Mouse (Mus musculus): Measurements from ENCODE around the gene Pank2. TPM values are rescaled to one million over a fixed set of nuclear protein-coding genes. Genes with fewer than 3 reads are reported as not detected.
"Not testable (repeated sequence)": the region's sequence is repeated elsewhere in the genome, so short reads cannot be mapped to it uniquely, and the experiment has no call there.

Gene Pank2
- polyA plus RNA-seq, 1 experiment from 2014 or later = 38.9 TPM

- H3K4me1 ChIP-seq = peaks cover 39% of the 10 kb centered on the region
- DNase-seq (ENCODE audit: extremely low spot score, low spot score) = no peak
- peak overlapping the region; percentile 83 for H3K4me3 ChIP-seq
- 85% methylated on average over 6 of the region's 6 CpGs for WGBS
- no peak overlapping the region for H3K27ac ChIP-seq
- no peaks in the 10 kb centered on the region for H3K9me3 ChIP-seq
- no peaks in the 10 kb centered on the region for H3K27me3 ChIP-seq (ENCODE audit: poor library complexity, severe bottlenecking)
- H3K36me3 ChIP-seq (replicated peaks) = peaks cover 20% of the 10 kb centered on the region
Measured at GRCm38 (mm10) chr2:131264027-131264426, 1.7 kb downstream of the Pank2 start.

GRCm38 (mm10) chr2:131265056-131265455, 2.8 kb downstream of the Pank2 start:
- H3K4me3 ChIP-seq = peak overlapping the region; percentile 83; the same call in 1 of the 2 replicates
- peaks cover 39% of the 10 kb centered on the region for H3K4me1 ChIP-seq
- 84% methylated on average over 2 of the region's 2 CpGs for WGBS
- H3K36me3 ChIP-seq (replicated peaks) = peaks cover 31% of the 10 kb centered on the region
- no peaks in the 10 kb centered on the region for H3K27me3 ChIP-seq (ENCODE audit: poor library complexity, severe bottlenecking)
- no peak overlapping the region for H3K27ac ChIP-seq
- H3K9me3 ChIP-seq = no peaks in the 10 kb centered on the region
- DNase-seq (ENCODE audit: extremely low spot score, low spot score) = no peak

- Histone ChIP-seq H3K4me1 (no peaks in the 10 kb centered on the region), H3K9me3 (no peaks in the 10 kb centered on the region), H3K27me3 (ENCODE audit: poor library complexity, severe bottlenecking) (no peaks in the 10 kb centered on the region), H3K27ac (no peak overlapping the region), H3K4me3 (no peak overlapping the region), H3K36me3 (replicated peaks) (peaks cover 89% of the 10 kb centered on the region)
- no peak for DNase-seq (ENCODE audit: extremely low spot score, low spot score)
- WGBS = 95% methylated on average over 3 of the region's 3 CpGs
Measured at GRCm38 (mm10) chr2:131275493-131275892, 13.2 kb downstream of the Pank2 start.

- Histone ChIP-seq H3K4me1 (no peaks in the 10 kb centered on the region), H3K27ac (no peak overlapping the region), H3K36me3 (replicated peaks) (peaks cover 89% of the 10 kb centered on the region), H3K4me3 (no peak overlapping the region), H3K9me3 (no peaks in the 10 kb centered on the region), H3K27me3 (ENCODE audit: poor library complexity, severe bottlenecking) (no peaks in the 10 kb centered on the region)
- DNase-seq (ENCODE audit: extremely low spot score, low spot score) = no peak
- 95% methylated on average over 5 of the region's 5 CpGs for WGBS
Measured at GRCm38 (mm10) chr2:131276722-131277121, 14.4 kb downstream of the Pank2 start.

GRCm38 (mm10) chr2:131281596-131281995, 19.3 kb downstream of the Pank2 start:
- DNase-seq (ENCODE audit: extremely low spot score, low spot score) = no peak
- Histone ChIP-seq H3K27ac (no peak overlapping the region), H3K4me1 (no peaks in the 10 kb centered on the region), H3K27me3 (ENCODE audit: poor library complexity, severe bottlenecking) (no peaks in the 10 kb centered on the region), H3K4me3 (no peak overlapping the region), H3K36me3 (replicated peaks) (peaks cover 97% of the 10 kb centered on the region), H3K9me3 (no peaks in the 10 kb centered on the region)
- WGBS = 74% methylated on average over 1 of the region's 1 CpGs

GRCm38 (mm10) chr2:131286276-131286675, 24.0 kb downstream of the Pank2 start:
- Histone ChIP-seq H3K4me1 (no peaks in the 10 kb centered on the region), H3K36me3 (replicated peaks) (peaks cover 92% of the 10 kb centered on the region), H3K4me3 (no peak overlapping the region), H3K27ac (no peak overlapping the region), H3K9me3 (no peaks in the 10 kb centered on the region), H3K27me3 (ENCODE audit: poor library complexity, severe bottlenecking) (no peaks in the 10 kb centered on the region)
- DNase-seq (ENCODE audit: extremely low spot score, low spot score) = no peak
- 95% methylated on average over 1 of the region's 1 CpGs for WGBS

- Histone ChIP-seq H3K27me3 (ENCODE audit: poor library complexity, severe bottlenecking) (no peaks in the 10 kb centered on the region), H3K4me1 (no peaks in the 10 kb centered on the region), H3K9me3 (no peaks in the 10 kb centered on the region), H3K4me3 (no peak overlapping the region), H3K36me3 (replicated peaks) (peaks cover 94% of the 10 kb centered on the region), H3K27ac (no peak overlapping the region)
- DNase-seq (ENCODE audit: extremely low spot score, low spot score) = no peak
Measured at GRCm38 (mm10) chr2:131290669-131291068, 28.4 kb downstream of the Pank2 start.

GRCm38 (mm10) chr2:131296746-131297261, 34.5 kb downstream of the Pank2 start:
- H3K36me3 ChIP-seq (replicated peaks) = peaks cover 88% of the 10 kb centered on the region
- H3K9me3 ChIP-seq = no peaks in the 10 kb centered on the region
- H3K4me1 ChIP-seq = peaks cover 16% of the 10 kb centered on the region
- H3K4me3 ChIP-seq = no peak overlapping the region
- WGBS = 91% methylated on average over 2 of the region's 2 CpGs
- H3K27ac ChIP-seq = no peak overlapping the region
- no peaks in the 10 kb centered on the region for H3K27me3 ChIP-seq (ENCODE audit: poor library complexity, severe bottlenecking)
- DNase-seq (ENCODE audit: extremely low spot score, low spot score) = no peak

- H3K27ac ChIP-seq; H3K4me3 ChIP-seq; DNase-seq (ENCODE audit: extremely low spot score, low spot score); H3K9me3 ChIP-seq; H3K27me3 ChIP-seq (ENCODE audit: poor library complexity, severe bottlenecking): not testable (repeated sequence)
- Histone ChIP-seq H3K4me1 (peaks cover 16% of the 10 kb centered on the region), H3K36me3 (replicated peaks) (peaks cover 88% of the 10 kb centered on the region)
- WGBS = 58% methylated on average over 7 of the region's 7 CpGs
Measured at GRCm38 (mm10) chr2:131298674-131299073, 36.4 kb downstream of the Pank2 start.

- H3K4me3 ChIP-seq = no peak overlapping the region
- H3K27me3 ChIP-seq (ENCODE audit: poor library complexity, severe bottlenecking) = no peaks in the 10 kb centered on the region
- WGBS = 85% methylated on average over 2 of the region's 2 CpGs
- DNase-seq (ENCODE audit: extremely low spot score, low spot score) = no peak
- no peak overlapping the region for H3K27ac ChIP-seq
- H3K4me1 ChIP-seq = peaks cover 16% of the 10 kb centered on the region
- peaks cover 79% of the 10 kb centered on the region for H3K36me3 ChIP-seq (replicated peaks)
- no peaks in the 10 kb centered on the region for H3K9me3 ChIP-seq
Measured at GRCm38 (mm10) chr2:131300485-131300884, 38.2 kb downstream of the Pank2 start.

- H3K36me3 ChIP-seq (replicated peaks) = peaks cover 69% of the 10 kb centered on the region
- no peaks in the 10 kb centered on the region for H3K9me3 ChIP-seq
- H3K4me3 ChIP-seq = no peak overlapping the region
- no peak for DNase-seq (ENCODE audit: extremely low spot score, low spot score)
- no peaks in the 10 kb centered on the region for H3K27me3 ChIP-seq (ENCODE audit: poor library complexity, severe bottlenecking)
- peaks cover 16% of the 10 kb centered on the region for H3K4me1 ChIP-seq
- H3K27ac ChIP-seq = no peak overlapping the region
Measured at GRCm38 (mm10) chr2:131301635-131302034, 39.3 kb downstream of the Pank2 start.

- Histone ChIP-seq H3K4me1 (peaks cover 3% of the 10 kb centered on the region), H3K4me3 (no peak overlapping the region), H3K27ac (no peak overlapping the region), H3K36me3 (replicated peaks) (peaks cover 44% of the 10 kb centered on the region), H3K27me3 (ENCODE audit: poor library complexity, severe bottlenecking) (no peaks in the 10 kb centered on the region), H3K9me3 (no peaks in the 10 kb centered on the region)
- DNase-seq (ENCODE audit: extremely low spot score, low spot score) = no peak
- WGBS = 87% methylated on average over 9 of the region's 9 CpGs
Measured at GRCm38 (mm10) chr2:131304497-131304896, 42.2 kb downstream of the Pank2 start.

GRCm38 (mm10) chr2:131305226-131305625, 42.9 kb downstream of the Pank2 start:
- not testable (repeated sequence) for H3K4me3 ChIP-seq; H3K4me1 ChIP-seq; DNase-seq (ENCODE audit: extremely low spot score, low spot score); H3K9me3 ChIP-seq; H3K27me3 ChIP-seq (ENCODE audit: poor library complexity, severe bottlenecking); H3K27ac ChIP-seq
- 84% methylated on average over 1 of the region's 1 CpGs for WGBS
- H3K36me3 ChIP-seq (replicated peaks) = peaks cover 39% of the 10 kb centered on the region

GRCm38 (mm10) chr2:131307391-131307790, 45.1 kb downstream of the Pank2 start:
- 85% methylated on average over 5 of the region's 5 CpGs for WGBS
- H3K27ac ChIP-seq = no peak overlapping the region

More at GRCm38 (mm10) chr2:131307391-131307790, 45.1 kb downstream of the Pank2 start:
- Histone ChIP-seq H3K9me3 (no peaks in the 10 kb centered on the region), H3K27me3 (ENCODE audit: poor library complexity, severe bottlenecking) (no peaks in the 10 kb centered on the region), H3K36me3 (replicated peaks) (peaks cover 30% of the 10 kb centered on the region), H3K4me3 (no peak overlapping the region), H3K4me1 (no peaks in the 10 kb centered on the region; the same call in 1 of the 2 replicates)
- no peak for DNase-seq (ENCODE audit: extremely low spot score, low spot score)
